Mouse (Mus musculus) NIH3T3 (cell line): ENCODE data around the gene Syce3.

Source experiments
- DNase-seq: peaks from one replicate; pipeline ENCODE4 v3.0.0-alpha.2; 2012; ENCODE audit warnings: low read depth

Syce3 gene

GRCm38 (mm10) chr15:89372536-89372935, 37.8 kb downstream of the Syce3 start:
- DNase-seq: no peak

GRCm38 (mm10) chr15:89372068-89372467, 38.2 kb downstream of the Syce3 start:
- no peak for DNase-seq

DNA sequence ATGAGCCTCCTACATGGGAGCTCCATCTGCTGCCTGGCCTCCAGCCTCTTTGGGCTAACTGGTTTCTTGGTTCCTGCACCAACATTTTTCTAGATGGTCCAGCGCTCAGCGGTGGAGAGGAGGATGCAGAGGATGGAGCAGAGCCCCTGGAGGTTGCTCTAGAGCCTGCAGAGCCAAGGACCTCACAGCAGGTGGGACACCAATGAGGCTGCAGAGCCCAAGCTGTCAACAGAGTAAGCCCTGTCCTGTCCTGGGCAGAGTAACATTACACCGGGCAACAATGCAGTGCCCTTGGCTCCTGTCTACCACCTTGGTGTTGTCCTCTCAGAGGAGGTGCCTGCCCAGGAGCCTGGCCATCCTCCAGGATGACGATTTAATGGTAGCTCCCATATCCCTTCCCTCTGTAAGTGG, 45.2 kb downstream of the Syce3 start:
- no peak for DNase-seq

DNA sequence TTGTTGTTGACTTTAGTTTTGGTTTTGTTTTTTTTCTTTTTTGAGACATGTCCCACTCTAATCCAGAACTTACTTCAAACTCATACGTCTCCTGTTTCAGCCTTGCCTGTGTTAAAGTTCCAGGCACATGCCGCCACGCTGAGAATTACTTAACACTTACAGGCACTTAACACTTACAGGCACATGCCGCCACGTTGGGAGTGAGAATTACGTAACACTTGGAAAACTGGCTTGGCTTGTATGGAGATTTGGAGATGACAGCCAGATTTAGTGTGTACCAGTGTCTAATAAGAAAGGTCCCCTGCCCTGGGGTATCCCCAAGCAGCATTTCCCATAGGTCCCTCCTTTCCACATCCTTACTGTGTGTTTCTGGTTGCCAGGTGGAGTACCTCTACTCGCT, 47.3 kb downstream of the Syce3 start:
- no peak for DNase-seq

DNA sequence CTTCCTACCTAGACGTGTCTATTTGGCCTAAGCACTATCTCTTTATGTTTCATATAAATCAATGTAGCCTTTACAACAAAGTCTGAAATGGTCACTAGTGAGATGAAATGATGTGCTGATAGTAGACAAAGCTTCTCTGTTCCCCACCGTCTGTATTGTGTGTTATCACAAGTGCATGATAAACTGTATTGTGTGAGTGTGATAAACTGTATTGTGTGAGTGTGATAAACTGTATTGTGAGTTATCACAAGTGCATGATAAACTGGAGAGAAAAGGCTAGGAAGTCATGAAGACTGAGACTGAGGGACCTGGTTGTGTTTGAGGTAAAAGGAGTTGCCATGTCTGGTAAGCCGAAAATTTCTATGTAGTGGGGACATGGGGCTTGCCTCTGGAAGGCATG, 51.5 kb downstream of the Syce3 start:
- no peak for DNase-seq

DNA sequence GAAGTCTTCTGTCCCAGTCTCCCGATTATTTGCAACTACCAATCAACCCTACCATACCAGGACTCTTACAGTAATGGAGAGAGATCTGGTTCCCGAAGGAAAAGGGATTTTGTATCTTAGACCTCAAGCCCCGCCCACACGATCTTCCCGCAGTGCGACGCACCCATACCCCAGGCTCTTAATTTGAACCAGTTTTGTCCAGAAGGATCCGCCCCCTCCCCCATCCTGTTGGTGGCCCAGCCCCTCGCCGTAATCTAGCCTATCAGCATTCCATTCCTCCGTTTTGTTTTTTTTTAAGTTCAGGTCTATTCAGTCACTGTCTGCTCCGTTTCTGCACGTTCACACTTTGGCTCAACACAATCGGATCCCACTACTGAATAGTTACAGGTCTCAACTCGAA, 53.9 kb downstream of the Syce3 start:
- DNase-seq: peak; percentile 98

DNA sequence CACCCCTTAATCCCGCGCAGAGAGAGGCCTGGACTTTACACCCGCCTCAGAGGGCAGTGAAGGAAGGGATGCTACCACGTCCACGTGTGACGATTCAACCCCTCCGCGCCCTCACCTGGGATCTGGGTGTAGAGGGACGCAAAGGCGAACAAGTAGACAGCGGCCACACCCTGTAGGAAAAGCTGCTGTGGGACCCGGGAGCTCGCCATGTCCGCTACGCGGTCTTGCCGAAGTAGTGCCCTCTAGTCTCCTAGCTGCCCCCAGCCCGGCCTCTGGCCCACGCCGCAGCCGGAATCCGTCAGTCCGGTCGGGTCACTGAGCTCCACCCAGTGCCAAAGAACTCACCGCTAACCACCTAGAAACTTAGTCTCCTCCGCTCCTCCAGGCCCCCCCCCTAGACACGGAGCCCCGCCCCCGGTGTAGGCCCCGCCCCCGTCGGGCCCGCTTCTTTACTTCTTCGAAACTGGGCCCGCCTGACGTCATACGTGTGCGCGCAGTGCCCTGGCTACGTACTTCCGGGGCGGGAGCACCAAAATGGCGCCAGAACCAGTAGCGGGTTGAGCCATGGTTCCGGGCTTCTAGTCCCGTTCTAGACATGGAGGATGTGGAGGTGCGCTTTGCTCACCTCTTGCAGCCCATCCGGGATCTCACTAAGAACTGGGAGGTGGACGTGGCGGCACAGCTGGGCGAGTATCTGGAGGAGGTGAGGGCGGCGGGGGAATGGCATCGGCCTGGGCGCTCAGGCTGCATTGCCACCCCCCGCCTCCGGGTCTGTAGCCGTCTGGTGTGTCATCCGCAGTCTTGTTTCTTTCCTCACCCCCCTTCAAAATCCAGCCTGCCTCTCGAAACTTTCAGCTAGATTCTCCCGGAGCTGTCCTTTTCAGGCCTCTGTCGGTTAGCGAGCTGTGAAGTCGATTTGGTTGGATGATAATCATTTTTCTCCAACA, 54.8 kb downstream of the Syce3 start, which contains the start of the genes Lmf2 and Ncaph2:
Lmf2 (minus strand) TSS at position 419 of the 947 bp plus-strand sequence.
Ncaph2 (plus strand) TSS at position 479 of the 947 bp plus-strand sequence.
- peak; percentile 98 for DNase-seq

- DNase-seq: peak; percentile 14
Measured at GRCm38 (mm10) chr15:89354455-89354854, 55.8 kb downstream of the Syce3 start.

DNA sequence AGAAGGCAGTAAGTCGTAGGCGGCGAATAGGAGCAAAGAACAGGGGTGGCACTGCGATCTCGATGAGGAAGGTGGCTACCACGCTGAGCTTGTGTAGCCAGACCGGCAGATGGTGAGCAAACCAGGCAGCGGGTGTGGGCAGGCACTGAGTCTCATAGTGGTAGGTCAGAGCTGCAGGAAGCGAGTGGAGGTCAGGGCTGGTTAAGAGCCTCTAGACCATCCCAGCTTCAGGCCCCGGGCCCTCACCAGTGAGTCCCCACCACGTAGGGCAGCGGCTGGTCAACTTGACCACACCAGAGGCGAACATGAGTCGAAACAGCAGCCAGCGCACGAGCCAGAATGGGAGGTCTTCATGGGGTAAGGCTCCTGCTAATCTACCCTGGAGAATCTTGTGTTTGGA, 56.5 kb downstream of the Syce3 start:
- no peak for DNase-seq

- no peak for DNase-seq
Measured at GRCm38 (mm10) chr15:89352795-89353194, 57.5 kb downstream of the Syce3 start.

- no peak for DNase-seq
Measured at GRCm38 (mm10) chr15:89352054-89352453, 58.2 kb downstream of the Syce3 start.

DNA sequence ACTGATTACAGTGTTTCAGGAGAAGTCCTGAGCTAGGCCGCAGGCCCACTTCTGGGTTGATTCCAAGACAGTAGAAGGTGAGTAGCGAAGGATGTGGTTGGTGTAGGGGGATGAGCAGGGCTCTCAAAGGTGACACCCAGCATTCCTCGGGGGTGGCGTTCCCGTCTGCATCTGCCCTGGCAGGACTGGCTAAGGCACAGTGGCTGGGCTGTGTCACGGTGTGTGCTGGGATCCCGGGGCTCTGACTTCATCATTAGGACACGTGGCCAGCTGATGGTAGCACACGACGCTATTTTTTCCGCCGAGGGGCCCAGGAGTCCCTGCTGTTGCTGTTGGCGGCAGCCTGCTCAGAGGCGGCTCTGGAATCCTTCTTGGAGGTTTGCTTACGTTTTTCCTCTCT, 59.0 kb downstream of the Syce3 start:
- DNase-seq: no peak

DNA sequence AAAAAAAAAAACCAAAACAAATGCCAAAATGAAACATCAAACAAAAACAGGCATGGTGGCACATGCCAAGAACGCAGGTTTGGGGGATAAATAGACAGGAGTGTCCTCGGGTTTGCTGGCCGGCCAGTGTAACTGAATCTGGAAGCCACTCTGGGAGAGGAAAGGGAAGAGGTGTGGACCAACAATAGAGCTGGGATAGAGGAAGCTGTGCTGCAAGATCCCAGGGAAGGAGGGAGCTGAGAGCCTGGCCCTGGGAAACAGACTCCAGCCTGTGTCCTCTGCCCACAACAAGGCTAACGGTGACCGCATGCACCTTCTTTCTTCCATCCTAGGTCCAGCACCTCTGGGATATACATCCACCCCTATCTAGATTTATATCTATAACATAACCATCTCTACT, 59.9 kb downstream of the Syce3 start:
- no peak for DNase-seq

DNA sequence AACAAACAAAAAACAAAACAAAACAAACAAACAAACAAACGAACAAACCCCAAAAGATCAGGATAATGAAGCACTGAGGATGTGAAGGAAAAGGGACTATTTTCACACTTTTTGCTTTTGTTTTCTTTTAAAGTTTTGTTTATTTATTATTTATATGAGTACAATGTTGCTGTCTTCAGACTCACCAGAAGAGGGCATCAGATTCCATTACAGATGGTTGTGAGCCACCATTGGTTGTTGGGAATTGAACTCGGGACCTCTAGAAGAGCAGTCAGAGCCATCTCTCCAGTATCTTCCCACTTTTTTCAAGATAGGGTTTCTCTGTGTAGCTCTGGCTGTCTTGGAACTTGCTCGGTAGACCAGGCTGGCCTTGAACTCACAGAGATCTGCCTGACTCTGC, 67.0 kb downstream of the Syce3 start:
- DNase-seq: no peak

GRCm38 (mm10) chr15:89341678-89342077, 68.6 kb downstream of the Syce3 start:
- no peak for DNase-seq
